Mouse (Mus musculus): ENCODE data around the gene Erbb4. TPM values are rescaled to one million over a fixed set of nuclear protein-coding genes. Genes with fewer than 3 reads are reported as not detected.

Gene Erbb4
- polyA plus RNA-seq, 1 experiment, result not detected

DNA sequence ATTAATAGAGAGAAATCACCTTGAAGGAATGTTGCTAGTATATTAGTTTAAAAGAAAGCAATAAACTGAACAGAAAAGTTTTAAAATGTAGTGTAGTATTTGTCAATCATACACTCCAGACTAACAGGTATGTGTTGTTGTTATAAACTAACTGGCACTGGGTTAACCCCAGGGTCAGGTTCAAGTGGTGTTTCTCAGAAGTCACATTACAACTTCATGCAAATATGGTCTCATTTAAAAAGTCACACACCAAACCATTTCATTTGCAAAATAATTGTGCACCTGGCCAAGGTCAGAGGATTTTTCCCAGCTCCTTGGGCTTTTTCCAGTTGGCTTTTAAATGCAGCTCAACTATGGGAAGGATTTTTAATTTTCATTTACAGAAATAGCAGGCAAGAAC, 173.1 kb downstream of the Erbb4 start:
- TF ChIP-seq CTCF (IDR thresholded peaks at IDR 0.05; ENCODE audit: extremely low read depth, insufficient read length, insufficient replicate concordance, low read depth, low read length), result no peak
- TF ChIP-seq POLR2A (IDR thresholded peaks at IDR 0.05; ENCODE audit: low read depth, low read length), result no peak
- Histone ChIP-seq H3K27ac (ENCODE audit: insufficient read depth, low read depth, low read length) (no peak overlapping the region), H3K4me3 (ENCODE audit: low read depth, low read length) (no peak overlapping the region), H3K27me3 (ENCODE audit: control insufficient read depth, insufficient read depth, low read length) (no peaks in the 10 kb centered on the region), H3K36me3 (ENCODE audit: control insufficient read depth, insufficient read depth, low read length) (no peaks in the 10 kb centered on the region), H3K4me1 (ENCODE audit: control insufficient read depth, insufficient read depth, insufficient read length, low read length) (no peaks in the 10 kb centered on the region)

DNA sequence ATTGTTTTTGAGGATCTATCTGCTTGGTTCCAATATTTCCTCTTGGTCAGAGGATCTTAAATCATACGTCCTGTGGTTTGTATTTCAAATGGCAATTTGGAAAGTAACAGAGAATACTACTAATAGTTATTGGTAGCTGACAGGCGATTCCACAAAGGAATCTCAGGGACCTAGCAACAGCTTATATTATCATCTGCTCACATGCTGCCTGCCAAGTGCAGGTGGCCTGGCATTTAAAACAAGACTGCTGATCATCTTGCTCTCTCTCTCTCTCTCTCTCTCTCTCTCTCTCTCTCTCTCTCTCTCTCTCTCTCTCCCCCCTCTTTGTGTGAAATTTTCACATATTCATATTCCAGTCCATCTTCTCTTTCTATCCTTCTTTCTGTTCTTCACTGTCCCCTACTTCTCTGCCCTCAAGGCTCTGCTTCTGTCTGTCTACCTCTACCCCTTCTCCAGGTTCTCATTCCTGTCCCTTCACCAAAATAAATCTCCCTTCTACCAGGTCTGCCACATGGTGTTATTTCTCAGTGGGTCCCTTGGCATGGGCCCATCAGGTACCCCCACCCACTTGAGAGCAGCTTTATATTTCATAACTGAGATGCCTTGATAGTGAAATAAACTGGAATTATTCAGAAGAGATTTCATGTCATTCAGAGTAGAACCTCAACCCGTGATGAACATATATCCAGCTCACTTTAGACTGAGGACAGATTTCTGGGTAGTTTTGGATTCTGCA, 174.4 kb downstream of the Erbb4 start:
- no peak overlapping the region for H3K4me3 ChIP-seq (ENCODE audit: low read depth, low read length)
- no peaks in the 10 kb centered on the region for H3K27me3 ChIP-seq (ENCODE audit: control insufficient read depth, insufficient read depth, low read length)
- TF ChIP-seq CTCF (IDR thresholded peaks at IDR 0.05; ENCODE audit: extremely low read depth, insufficient read length, insufficient replicate concordance, low read depth, low read length) (no peak), POLR2A (IDR thresholded peaks at IDR 0.05; ENCODE audit: low read depth, low read length) (no peak)
- no peak overlapping the region for H3K27ac ChIP-seq (ENCODE audit: insufficient read depth, low read depth, low read length)
- H3K36me3 ChIP-seq (ENCODE audit: control insufficient read depth, insufficient read depth, low read length), result no peaks in the 10 kb centered on the region
- 73% methylated on average over 3 of the region's 3 CpGs for WGBS
- no peaks in the 10 kb centered on the region for H3K4me1 ChIP-seq (ENCODE audit: control insufficient read depth, insufficient read depth, insufficient read length, low read length)

DNA sequence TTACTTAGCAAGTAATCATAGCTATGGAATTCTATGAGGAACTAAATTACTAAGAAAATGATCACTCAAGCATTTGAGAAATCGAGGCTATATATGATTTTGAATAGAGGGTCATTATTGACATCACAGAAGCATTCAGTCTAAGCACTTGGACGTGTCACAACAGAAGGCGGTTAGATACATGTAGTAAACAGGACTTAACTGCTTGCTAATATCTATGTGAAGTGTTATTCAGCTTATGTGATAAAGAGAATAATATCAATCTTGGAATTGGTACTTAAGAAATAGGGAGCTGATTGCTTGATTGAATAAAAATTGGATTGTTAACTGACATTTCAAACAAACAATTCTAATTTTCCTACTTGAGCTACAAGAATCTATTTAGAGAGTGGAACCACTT, 190.0 kb downstream of the Erbb4 start:
- H3K36me3 ChIP-seq (ENCODE audit: control insufficient read depth, insufficient read depth, low read length), result no peaks in the 10 kb centered on the region
- 67% methylated on average over 3 of the region's 3 CpGs for WGBS
- no peak for TF ChIP-seq CTCF (IDR thresholded peaks at IDR 0.05; ENCODE audit: extremely low read depth, insufficient read length, insufficient replicate concordance, low read depth, low read length)
- no peak for TF ChIP-seq POLR2A (IDR thresholded peaks at IDR 0.05; ENCODE audit: low read depth, low read length)

DNA sequence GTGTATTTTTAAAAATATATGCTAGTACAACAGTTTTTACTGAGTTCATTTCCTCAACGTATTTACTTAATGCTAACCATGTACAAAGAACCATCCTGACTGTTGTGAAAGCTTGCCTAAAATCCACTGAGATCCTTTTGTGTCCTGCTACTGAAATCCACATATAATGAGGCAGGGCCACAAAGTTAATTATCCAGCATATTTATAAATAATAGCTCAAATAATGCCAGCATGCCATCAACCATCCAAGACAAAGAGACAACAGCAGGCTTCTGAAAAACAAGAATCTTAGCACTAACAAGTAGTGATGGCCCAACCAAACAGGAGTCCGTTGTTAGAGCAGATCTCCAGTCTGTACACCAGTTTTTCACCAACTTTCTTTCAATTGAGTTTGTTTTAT, 215.8 kb downstream of the Erbb4 start:
- no peaks in the 10 kb centered on the region for H3K27me3 ChIP-seq (ENCODE audit: control insufficient read depth, insufficient read depth, low read length)
- no peak for TF ChIP-seq POLR2A (IDR thresholded peaks at IDR 0.05; ENCODE audit: low read depth, low read length)
- no peak for TF ChIP-seq CTCF (IDR thresholded peaks at IDR 0.05; ENCODE audit: extremely low read depth, insufficient read length, insufficient replicate concordance, low read depth, low read length)
- H3K4me1 ChIP-seq (ENCODE audit: control insufficient read depth, insufficient read depth, insufficient read length, low read length), result no peaks in the 10 kb centered on the region
- no peak overlapping the region for H3K27ac ChIP-seq (ENCODE audit: insufficient read depth, low read depth, low read length)
- no peaks in the 10 kb centered on the region for H3K36me3 ChIP-seq (ENCODE audit: control insufficient read depth, insufficient read depth, low read length)
- no peak overlapping the region for H3K4me3 ChIP-seq (ENCODE audit: low read depth, low read length)
- 70% methylated on average over 2 of the region's 2 CpGs for whole genome bisulfite sequencing

More for the DNA sequence above, 190.0 kb downstream of the Erbb4 start:
- H3K4me3 ChIP-seq (ENCODE audit: low read depth, low read length), result no peak overlapping the region
- no peak overlapping the region for H3K27ac ChIP-seq (ENCODE audit: insufficient read depth, low read depth, low read length)
- H3K4me1 ChIP-seq (ENCODE audit: control insufficient read depth, insufficient read depth, insufficient read length, low read length), result no peaks in the 10 kb centered on the region
- no peaks in the 10 kb centered on the region for H3K27me3 ChIP-seq (ENCODE audit: control insufficient read depth, insufficient read depth, low read length)

DNA sequence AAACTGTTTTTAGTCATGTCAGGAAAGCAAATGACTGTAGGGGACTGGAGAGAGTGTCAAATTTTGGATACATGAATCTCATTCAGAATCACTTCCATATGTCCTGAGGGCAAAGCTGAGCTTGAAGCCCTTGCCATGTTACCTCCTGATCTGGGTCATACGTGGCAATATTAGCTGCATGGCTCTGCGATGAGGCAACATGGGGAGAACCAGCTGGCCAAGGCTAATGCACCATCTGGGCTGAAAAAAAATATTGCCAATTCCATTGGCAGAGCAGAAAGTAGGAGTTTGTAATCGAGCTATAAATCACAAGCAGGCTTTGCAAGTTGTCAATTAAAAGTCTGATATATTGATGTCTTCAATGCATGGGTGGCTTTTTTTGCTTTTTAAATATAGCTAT, 221.0 kb downstream of the Erbb4 start:
- H3K27ac ChIP-seq (ENCODE audit: insufficient read depth, low read depth, low read length), result no peak overlapping the region
- H3K4me3 ChIP-seq (ENCODE audit: low read depth, low read length), result no peak overlapping the region
- no peaks in the 10 kb centered on the region for H3K27me3 ChIP-seq (ENCODE audit: control insufficient read depth, insufficient read depth, low read length)
- WGBS, result 67% methylated on average over 3 of the region's 3 CpGs
- H3K36me3 ChIP-seq (ENCODE audit: control insufficient read depth, insufficient read depth, low read length), result no peaks in the 10 kb centered on the region
- no peaks in the 10 kb centered on the region for H3K4me1 ChIP-seq (ENCODE audit: control insufficient read depth, insufficient read depth, insufficient read length, low read length)
- no peak for TF ChIP-seq CTCF (IDR thresholded peaks at IDR 0.05; ENCODE audit: extremely low read depth, insufficient read length, insufficient replicate concordance, low read depth, low read length)
- TF ChIP-seq POLR2A (IDR thresholded peaks at IDR 0.05; ENCODE audit: low read depth, low read length), result no peak

DNA sequence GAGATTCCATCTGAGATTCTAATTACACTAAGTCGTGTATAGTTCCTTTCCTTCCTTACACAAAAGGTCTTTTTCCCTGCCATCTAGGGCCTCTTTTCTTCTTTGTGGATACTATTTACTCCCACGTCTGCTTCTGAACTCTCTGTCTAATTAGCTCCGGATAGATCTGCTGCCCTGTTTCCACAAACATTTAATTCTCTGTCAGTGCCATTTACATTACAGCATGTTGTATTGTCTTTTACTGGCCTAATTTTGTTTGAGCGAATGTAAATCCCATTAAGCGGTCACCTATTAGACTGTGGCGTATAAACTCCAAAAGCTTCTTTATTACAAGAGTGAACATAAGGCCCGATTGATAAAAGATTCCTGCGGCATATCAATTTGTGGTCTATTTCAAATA, 232.9 kb downstream of the Erbb4 start:
- Histone ChIP-seq H3K27ac (ENCODE audit: insufficient read depth, low read depth, low read length) (no peak overlapping the region), H3K4me3 (ENCODE audit: low read depth, low read length) (no peak overlapping the region), H3K27me3 (ENCODE audit: control insufficient read depth, insufficient read depth, low read length) (no peaks in the 10 kb centered on the region), H3K4me1 (ENCODE audit: control insufficient read depth, insufficient read depth, insufficient read length, low read length) (no peaks in the 10 kb centered on the region), H3K36me3 (ENCODE audit: control insufficient read depth, insufficient read depth, low read length) (no peaks in the 10 kb centered on the region)
- TF ChIP-seq CTCF (IDR thresholded peaks at IDR 0.05; ENCODE audit: extremely low read depth, insufficient read length, insufficient replicate concordance, low read depth, low read length) (no peak), POLR2A (IDR thresholded peaks at IDR 0.05; ENCODE audit: low read depth, low read length) (no peak)
- 78% methylated on average over 8 of the region's 8 CpGs for WGBS

DNA sequence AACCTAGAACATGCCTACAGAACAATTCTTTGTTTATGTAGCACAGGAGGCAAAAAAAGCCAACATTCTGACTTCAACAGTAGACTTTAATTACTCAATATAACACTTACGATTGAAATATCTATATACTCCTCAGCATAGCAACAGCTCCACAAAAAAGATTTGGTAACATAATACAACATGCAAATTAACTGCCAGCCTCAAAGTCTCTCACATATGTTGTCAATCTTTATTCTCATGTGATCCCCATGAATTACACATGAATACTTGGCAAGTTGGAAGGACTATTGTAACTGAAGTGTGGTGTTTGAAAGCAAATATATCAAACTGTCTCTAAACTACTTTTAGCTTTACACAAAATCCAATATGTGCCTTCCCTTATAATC, 234.2 kb downstream of the Erbb4 start:
- Histone ChIP-seq H3K27me3 (ENCODE audit: control insufficient read depth, insufficient read depth, low read length) (no peaks in the 10 kb centered on the region), H3K36me3 (ENCODE audit: control insufficient read depth, insufficient read depth, low read length) (no peaks in the 10 kb centered on the region), H3K4me3 (ENCODE audit: low read depth, low read length) (no peak overlapping the region), H3K27ac (ENCODE audit: insufficient read depth, low read depth, low read length) (no peak overlapping the region), H3K4me1 (ENCODE audit: control insufficient read depth, insufficient read depth, insufficient read length, low read length) (no peaks in the 10 kb centered on the region)
- TF ChIP-seq POLR2A (IDR thresholded peaks at IDR 0.05; ENCODE audit: low read depth, low read length) (no peak), CTCF (IDR thresholded peaks at IDR 0.05; ENCODE audit: extremely low read depth, insufficient read length, insufficient replicate concordance, low read depth, low read length) (no peak)
- WGBS, result 87% methylated on average over 1 of the region's 1 CpGs

Data from small intestine, adult 2 months (tissue).